Mouse (Mus musculus) cortical plate, adult 2 months (tissue): ENCODE data around the gene Henmt1. TPM values are rescaled to one million over a fixed set of nuclear protein-coding genes. Genes with fewer than 3 reads are reported as not detected.

Experiments used
- H3K27ac ChIP-seq: fragments of 200-500 bp; 2 replicates; pipeline ENCODE4 v1.5.1; 2012; ENCODE audit warnings: low read length, control low read depth, inconsistent platforms; ENCODE audit not compliant: insufficient read depth
- H3K4me1 ChIP-seq: fragments of 200-500 bp; 2 replicates; pipeline ENCODE4 v1.6.1; 2011; ENCODE audit warnings: low read length; ENCODE audit not compliant: control insufficient read depth, insufficient read depth
- H3K4me3 ChIP-seq: fragments of 200-500 bp; 2 replicates; pipeline ENCODE4 v1.5.1; 2011; ENCODE audit warnings: mild to moderate bottlenecking, low read length, control low read depth; ENCODE audit not compliant: insufficient read depth
- CTCF ChIP-seq: fragments of 200-500 bp; IDR thresholded peaks from 2 replicates; pipeline ENCODE4 v1.5.1; 2011; ENCODE audit warnings: mild to moderate bottlenecking, control low read depth, low read length; ENCODE audit not compliant: insufficient read depth; ENCODE audit errors: extremely low read depth
- POLR2A ChIP-seq: fragments of 200-500 bp; IDR thresholded peaks from 2 replicates; pipeline ENCODE4 v1.6.1; 2011; ENCODE audit warnings: mild to moderate bottlenecking, low read length, control low read depth; ENCODE audit not compliant: insufficient read depth; ENCODE audit errors: extremely low read depth
- polyA plus RNA-seq: library from polyadenylated mRNA; depleted of rRNA; stranded (reverse); fragments of >200 nt; gene quantifications from 2 replicates; pipeline ENCODE4 v1.2.3, GENCODE M21; 2012; rRNA removed

The Henmt1 gene
- polyA plus RNA-seq, 1 experiment: 1.7 TPM

DNA sequence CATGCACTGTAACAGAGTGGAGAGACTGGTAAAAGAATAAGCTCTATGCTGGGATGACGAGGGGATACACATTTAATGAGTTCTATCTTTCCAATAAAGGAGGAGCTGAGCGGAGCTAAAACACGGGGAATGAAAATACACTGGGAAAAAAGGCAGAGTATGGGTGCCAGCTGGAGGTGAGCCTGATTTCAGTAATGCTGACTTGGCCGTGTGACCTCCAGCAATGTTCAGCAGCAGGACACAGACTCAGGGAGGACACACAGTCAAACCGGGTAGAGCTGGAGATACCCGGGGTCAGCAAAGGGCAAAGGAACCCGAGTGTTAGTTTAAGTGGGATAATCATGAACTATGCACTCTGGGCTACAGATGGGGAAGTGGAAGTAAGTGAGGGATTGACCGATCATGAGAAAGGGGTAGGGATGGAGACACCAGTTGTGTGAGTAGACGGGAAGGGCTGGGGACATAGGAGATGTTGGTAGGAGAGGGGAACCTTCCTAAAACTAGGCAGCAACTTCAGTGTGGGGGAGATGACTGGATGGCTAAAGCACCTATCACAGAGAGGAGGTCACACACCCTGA lies 50.4 kb downstream of the Henmt1 start:
- Histone ChIP-seq H3K27ac (no peak overlapping the region), H3K4me1 (peaks cover 4% of the 10 kb centered on the region; the same call in 1 of the 2 replicates), H3K4me3 (no peak overlapping the region)
- no peak for TF ChIP-seq POLR2A
- TF ChIP-seq CTCF: no peak

DNA sequence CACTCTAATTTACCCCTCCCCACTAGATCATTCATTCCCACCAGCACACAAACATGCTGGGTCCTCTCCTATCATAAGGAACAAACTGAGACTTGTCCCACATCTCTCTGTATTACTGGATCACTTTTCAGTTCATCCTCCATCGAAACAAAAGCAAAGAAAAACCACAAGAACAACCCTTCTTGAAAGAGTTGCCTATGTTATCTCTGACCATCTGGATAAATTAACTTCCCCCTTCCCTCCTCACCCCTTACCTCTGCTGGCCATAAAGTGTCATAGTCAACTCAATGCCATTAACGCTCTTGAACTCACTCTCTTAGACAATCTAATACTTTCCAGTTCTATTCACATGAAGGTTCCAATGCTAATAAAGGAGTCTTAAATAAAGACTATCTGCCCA lies 54.8 kb downstream of the Henmt1 start:
- Histone ChIP-seq H3K4me3 (no peak overlapping the region), H3K27ac (no peak overlapping the region), H3K4me1 (peaks cover 2% of the 10 kb centered on the region; the same call in 1 of the 2 replicates)
- TF ChIP-seq CTCF (no peak), POLR2A (no peak)

DNA sequence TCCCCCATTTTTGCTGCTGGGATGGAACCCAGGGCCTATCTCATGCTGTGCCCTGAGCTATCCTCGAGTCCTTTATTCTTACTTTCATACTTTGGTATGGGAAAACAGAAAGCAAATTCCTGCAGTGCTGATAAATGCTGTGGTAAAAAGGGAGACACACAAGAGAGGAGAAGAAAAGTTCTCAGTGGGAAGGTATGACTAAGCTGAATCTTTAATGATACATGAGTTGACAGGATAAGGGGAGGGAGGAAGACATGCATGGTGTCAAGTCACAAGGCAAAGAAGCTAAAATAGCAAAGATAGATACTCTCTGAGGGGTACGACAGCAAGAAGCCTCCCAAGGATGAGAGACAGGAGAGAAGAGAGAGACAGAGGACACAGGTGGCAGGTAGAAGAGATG lies 55.7 kb downstream of the Henmt1 start:
- no peak overlapping the region for H3K27ac ChIP-seq
- no peak overlapping the region for H3K4me3 ChIP-seq
- TF ChIP-seq POLR2A (no peak), CTCF (no peak)
- H3K4me1 ChIP-seq: peaks cover 2% of the 10 kb centered on the region; the same call in 1 of the 2 replicates

DNA sequence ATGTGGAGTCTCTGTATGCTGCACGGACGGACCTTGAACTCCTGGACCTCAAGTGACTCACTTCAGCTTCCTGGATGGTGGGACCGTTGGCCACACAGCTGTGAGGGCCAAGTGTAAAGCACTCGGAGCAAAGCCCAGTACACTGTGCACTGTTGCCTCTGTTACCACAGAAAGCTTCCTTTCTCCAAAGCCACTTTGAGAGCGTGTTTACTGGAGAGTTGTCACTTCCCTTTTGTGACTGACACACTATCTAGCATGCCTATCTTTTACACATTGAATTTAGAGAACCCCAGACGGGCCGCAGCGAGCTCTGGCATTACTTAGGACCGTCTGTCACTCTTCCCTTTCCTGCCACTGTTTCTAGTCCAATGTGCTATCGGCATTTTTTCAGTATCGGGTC lies 57.6 kb downstream of the Henmt1 start:
- TF ChIP-seq POLR2A (no peak), CTCF (no peak)
- Histone ChIP-seq H3K4me1 (peaks cover 2% of the 10 kb centered on the region; the same call in 1 of the 2 replicates), H3K27ac (no peak overlapping the region), H3K4me3 (no peak overlapping the region)

DNA sequence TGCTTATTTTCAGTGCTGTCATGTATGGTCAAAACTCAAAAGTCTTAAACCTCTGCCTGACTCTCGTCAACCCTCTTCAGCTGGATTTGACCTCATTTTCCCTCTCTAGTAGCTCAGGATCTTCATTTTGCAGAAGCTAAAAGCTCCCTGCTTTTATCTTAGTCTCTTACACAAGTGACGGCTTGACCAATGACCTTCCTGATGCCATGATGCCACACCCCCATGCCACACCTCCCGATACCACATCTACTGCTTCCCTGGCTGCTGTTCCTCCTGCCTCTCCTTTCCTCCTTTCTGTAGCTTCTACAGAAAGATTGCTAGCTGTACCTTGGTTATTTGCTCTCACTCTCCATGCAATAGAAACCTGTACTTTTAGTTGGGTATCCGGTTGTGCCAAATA lies 58.1 kb downstream of the Henmt1 start:
- Histone ChIP-seq H3K27ac (no peak overlapping the region), H3K4me3 (no peak overlapping the region), H3K4me1 (peaks cover 2% of the 10 kb centered on the region; the same call in 1 of the 2 replicates)
- no peak for TF ChIP-seq CTCF
- TF ChIP-seq POLR2A: no peak

DNA sequence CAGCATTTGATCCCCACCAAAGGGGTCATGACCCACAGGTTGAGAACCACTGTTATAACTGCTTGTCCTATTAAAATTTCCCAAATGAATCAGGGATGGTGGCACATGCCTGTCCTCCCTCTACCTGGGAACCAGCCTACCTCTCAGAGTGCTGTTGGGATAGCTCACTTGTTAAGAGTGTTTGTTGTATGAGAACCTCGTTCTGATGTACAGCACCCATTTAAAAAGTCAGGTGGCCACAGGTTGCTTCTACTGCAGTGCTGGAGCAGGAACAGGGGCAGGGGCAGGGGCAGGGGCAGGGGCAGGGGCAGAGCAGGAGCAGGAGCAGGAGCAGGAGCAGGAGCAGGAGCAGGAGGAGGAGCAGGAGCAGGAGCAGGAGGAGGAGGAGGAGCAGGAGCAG lies 59.5 kb downstream of the Henmt1 start:
- H3K4me1 ChIP-seq: no peaks in the 10 kb centered on the region
- no peak overlapping the region for H3K4me3 ChIP-seq
- H3K27ac ChIP-seq: no peak overlapping the region
- TF ChIP-seq POLR2A (no peak), CTCF (no peak)

DNA sequence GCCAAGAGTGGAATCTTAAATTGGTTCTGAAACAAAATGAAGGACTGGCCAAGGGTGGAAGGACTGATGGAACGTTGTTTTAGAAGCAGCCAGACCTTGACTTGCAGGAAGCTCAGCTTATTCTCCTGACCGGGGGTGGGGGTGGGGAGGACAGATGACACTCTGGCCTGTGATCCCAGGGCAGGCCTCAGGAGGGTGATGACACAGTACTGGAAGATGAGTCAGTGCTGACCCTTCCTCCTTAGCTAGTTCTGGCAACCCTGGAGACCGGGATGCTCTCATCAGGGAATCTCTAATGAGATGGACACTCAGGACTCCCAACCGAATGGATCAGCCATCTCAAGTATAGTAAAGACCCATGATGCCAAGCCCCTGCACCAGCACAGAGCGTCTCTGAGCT lies 66.1 kb downstream of the Henmt1 start:
- no peak overlapping the region for H3K4me3 ChIP-seq
- TF ChIP-seq POLR2A (no peak), CTCF (no peak)
- no peaks in the 10 kb centered on the region for H3K4me1 ChIP-seq
- no peak overlapping the region for H3K27ac ChIP-seq

DNA sequence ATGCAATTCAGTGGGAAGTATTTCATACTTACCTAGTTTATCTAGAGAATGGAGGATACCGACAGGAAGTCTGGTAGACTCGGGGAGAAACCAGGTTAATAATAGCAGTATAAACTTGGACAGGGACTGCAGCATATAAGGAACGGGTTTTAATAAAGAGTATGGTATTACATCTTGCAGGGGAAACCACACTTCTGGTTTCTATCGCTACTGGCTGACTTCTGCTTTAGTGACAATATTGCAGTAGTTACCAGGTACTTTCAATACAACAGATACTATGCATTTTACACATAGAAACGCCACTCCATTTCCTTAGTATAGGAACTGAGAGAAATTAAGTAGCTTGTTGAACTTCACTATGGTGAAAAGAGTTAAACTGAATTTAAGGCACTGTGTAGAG lies 68.5 kb downstream of the Henmt1 start:
- Histone ChIP-seq H3K27ac (no peak overlapping the region), H3K4me1 (no peaks in the 10 kb centered on the region; the same call in none of the 2 replicates), H3K4me3 (no peak overlapping the region)
- no peak for TF ChIP-seq CTCF
- no peak for TF ChIP-seq POLR2A

Other genes starting within 250 kb of the Henmt1 start
- 9.2 and 9.8 TPM in 2 replicates for gene Gpsm2, start 217.6 kb upstream of the Henmt1 start, polyA plus RNA-seq
- 0.02 and 0.06 TPM in 2 replicates for gene Aknad1, start 200.2 kb upstream of the Henmt1 start, polyA plus RNA-seq
- gene Stxbp3, start 99.3 kb upstream of the Henmt1 start, polyA plus RNA-seq: 26.1 and 26.6 TPM in 2 replicates
- 0.08 and 0.13 TPM in 2 replicates for gene Fndc7, start 49.9 kb upstream of the Henmt1 start, polyA plus RNA-seq
- gene Prpf38b, start 28.1 kb upstream of the Henmt1 start, polyA plus RNA-seq: 61.7 and 71.6 TPM in 2 replicates
- not detected in 2 replicates for gene Gm9857, start 572 bp downstream of the Henmt1 start, polyA plus RNA-seq
- gene Fam102b, start 87.7 kb downstream of the Henmt1 start, polyA plus RNA-seq: 14.2 and 14.8 TPM in 2 replicates
- gene Slc25a54, start 140.6 kb downstream of the Henmt1 start, polyA plus RNA-seq: not detected in 2 replicates
- gene Slc25a24, start 183.3 kb downstream of the Henmt1 start, polyA plus RNA-seq: 1.7 and 1.8 TPM in 2 replicates